Mouse (Mus musculus) liver, embryonic 13.5 days (tissue): ENCODE measurements at regions not wholly inside any gene's neighbourhood (a gene's known extent, or its start where the extent isn't known, plus 50 kb on each side); places are given as distances from the start of the nearest gene placed in this dataset.

Experiments used
- ATAC-seq: fragments of 200-750 bp; cut with Nextera tagmentation; 2 replicates; pipeline ENCODE4 v1.8.0; 2017; ENCODE audit warnings: low read depth, mild to moderate bottlenecking, moderate number of reproducible peaks, moderate library complexity
- DNase-seq: peaks from one replicate; pipeline ENCODE4 v3.0.0; 2022
- H3K27ac ChIP-seq: fragments of 300-500 bp; sonication (generic); 2 replicates; pipeline ENCODE4 v1.5.1; 2015; ENCODE audit warnings: moderate library complexity, mild to moderate bottlenecking, inconsistent platforms
- H3K27me3 ChIP-seq: fragments of 300-500 bp; sonication (generic); 2 replicates; pipeline ENCODE4 v1.6.1; 2015; ENCODE audit warnings: mild to moderate bottlenecking, inconsistent platforms
- H3K36me3 ChIP-seq: fragments of 300-500 bp; sonication (generic); 2 replicates; pipeline ENCODE4 v1.6.1; 2015; ENCODE audit warnings: mild to moderate bottlenecking, inconsistent platforms
- H3K4me1 ChIP-seq: fragments of 300-500 bp; sonication (generic); replicated peaks from 2 replicates; pipeline ENCODE4 v1.6.1; 2015; ENCODE audit warnings: inconsistent platforms
- H3K4me2 ChIP-seq: fragments of 300-500 bp; sonication (generic); 2 replicates; pipeline ENCODE4 v1.6.1; 2015; ENCODE audit warnings: inconsistent platforms, mild to moderate bottlenecking, moderate library complexity
- H3K4me3 ChIP-seq: fragments of 300-500 bp; sonication (generic); replicated peaks from 2 replicates; pipeline ENCODE4 v1.5.1; 2015; ENCODE audit warnings: mild to moderate bottlenecking, inconsistent platforms
- H3K9ac ChIP-seq: fragments of 300-500 bp; sonication (generic); 2 replicates; pipeline ENCODE4 v1.6.1; 2015; ENCODE audit warnings: mild to moderate bottlenecking, inconsistent platforms
- H3K9me3 ChIP-seq: fragments of 300-500 bp; sonication (generic); replicated peaks from 2 replicates; pipeline ENCODE4 v1.6.1; 2016; ENCODE audit warnings: inconsistent platforms
- WGBS: fragments of 180-500 bp; shearing (Covaris S2); methylation state at CpG from one replicate; pipeline ENCODE4 v1.1.7; 2015; ENCODE audit not compliant: insufficient replicate concordance; 5-methylcytosine and 5-hydroxymethylcytosine counted together

DNA sequence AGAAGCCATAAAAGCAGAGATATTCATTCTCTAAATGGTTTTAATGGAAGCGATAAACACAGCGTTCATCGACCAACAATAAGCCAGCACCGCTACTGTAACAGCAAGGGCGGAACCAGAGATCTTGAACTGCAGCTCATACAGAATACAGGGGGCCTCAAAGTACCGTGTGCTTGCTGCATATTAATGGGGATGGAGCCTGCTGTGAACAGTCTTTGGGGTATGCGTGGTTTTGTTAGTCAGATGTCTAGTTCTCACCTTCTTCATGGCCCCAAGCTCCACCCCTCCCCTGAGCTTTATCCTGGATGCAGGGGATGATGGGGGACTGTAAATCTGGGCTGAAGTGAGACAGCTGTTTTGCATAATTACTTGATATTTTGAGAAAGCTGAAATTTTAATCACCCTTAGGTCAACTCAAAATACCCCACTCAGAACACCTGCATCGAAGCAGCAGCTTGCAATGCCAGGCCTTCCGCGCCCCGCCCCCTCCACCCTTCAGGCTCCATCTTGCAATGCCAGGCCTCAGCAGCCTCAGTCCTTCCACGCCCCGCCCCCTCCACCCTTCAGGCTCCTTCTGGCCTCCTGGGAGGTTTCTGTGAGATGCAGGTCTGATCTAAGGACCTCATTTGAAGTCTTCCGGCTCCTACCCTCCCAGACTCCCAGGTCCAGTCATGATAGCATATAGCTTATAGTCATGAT is 73.5 kb upstream of the Tspan5 start:
- no peaks in the 10 kb centered on the region for H3K27me3 ChIP-seq
- no peaks in the 10 kb centered on the region for H3K4me1 ChIP-seq
- H3K4me3 ChIP-seq, result no peak overlapping the region
- H3K27ac ChIP-seq, result no peak overlapping the region
- ATAC-seq (no peak), DNase-seq (no peak)
- no peaks in the 10 kb centered on the region for H3K36me3 ChIP-seq
- H3K4me2 ChIP-seq, result no peak overlapping the region
- 76% methylated on average over 14 of the region's 14 CpGs for WGBS
- H3K9ac ChIP-seq, result no peak overlapping the region
- 0 out of 2 replicates have a peak, but pooled peaks cover 4% of the 10 kb centered on the region for H3K9me3 ChIP-seq

DNA sequence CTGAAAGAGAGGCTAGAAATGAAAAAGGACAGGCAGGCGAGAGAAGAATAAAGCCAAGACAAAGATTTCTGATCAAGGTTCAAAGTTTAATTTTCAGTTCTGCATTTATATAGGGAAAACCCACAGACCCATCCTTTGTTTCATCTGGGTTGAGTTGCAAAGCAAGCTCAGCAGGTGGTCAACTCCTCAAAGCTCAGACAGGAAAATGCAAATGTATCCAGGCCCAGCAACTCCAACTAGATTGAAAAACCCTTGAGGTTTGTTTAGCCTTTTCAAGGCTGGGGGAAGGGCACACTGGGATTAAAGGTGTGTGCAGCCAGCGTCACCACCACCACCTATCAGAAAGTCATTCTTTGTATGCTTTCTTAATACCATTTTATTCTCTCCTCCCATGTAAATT is 66.1 kb upstream of the Tspan5 start:
- ATAC-seq, result no peak
- H3K4me2 ChIP-seq, result no peak overlapping the region
- no peaks in the 10 kb centered on the region for H3K27me3 ChIP-seq
- H3K27ac ChIP-seq, result no peak overlapping the region
- no peaks in the 10 kb centered on the region for H3K9me3 ChIP-seq
- H3K4me3 ChIP-seq, result no peak overlapping the region
- H3K36me3 ChIP-seq, result no peaks in the 10 kb centered on the region
- 48% methylated on average over 2 of the region's 2 CpGs for WGBS
- no peak for DNase-seq
- H3K4me1 ChIP-seq, result no peaks in the 10 kb centered on the region
- no peak overlapping the region for H3K9ac ChIP-seq

DNA sequence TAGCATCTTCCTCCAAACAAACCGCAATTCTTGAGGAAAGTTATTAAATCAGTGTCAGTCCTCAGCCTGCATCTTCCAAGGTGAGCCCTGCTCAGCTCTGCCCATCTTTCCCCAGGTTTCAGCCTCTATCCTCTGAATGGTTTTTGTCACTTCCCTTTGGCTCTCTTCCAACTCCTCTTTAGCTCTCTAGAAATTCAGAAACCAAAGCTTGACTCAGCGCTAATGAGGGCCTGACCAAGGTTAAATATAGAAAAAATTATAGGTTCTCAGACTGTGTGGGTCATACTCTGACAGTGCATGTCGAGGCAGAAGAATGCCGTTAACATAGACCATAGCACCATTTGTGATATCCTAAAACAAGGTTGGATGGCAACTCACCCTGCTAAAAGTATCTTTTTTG is 63.6 kb upstream of the Tspan5 start:
- Histone ChIP-seq H3K4me2 (no peak overlapping the region), H3K4me3 (no peak overlapping the region), H3K9me3 (no peaks in the 10 kb centered on the region), H3K27ac (no peak overlapping the region), H3K36me3 (no peaks in the 10 kb centered on the region), H3K9ac (no peak overlapping the region), H3K27me3 (no peaks in the 10 kb centered on the region), H3K4me1 (no peaks in the 10 kb centered on the region)
- WGBS, result 60% methylated on average over 4 of the region's 4 CpGs
- DNase-seq (no peak), ATAC-seq (no peak)

DNA sequence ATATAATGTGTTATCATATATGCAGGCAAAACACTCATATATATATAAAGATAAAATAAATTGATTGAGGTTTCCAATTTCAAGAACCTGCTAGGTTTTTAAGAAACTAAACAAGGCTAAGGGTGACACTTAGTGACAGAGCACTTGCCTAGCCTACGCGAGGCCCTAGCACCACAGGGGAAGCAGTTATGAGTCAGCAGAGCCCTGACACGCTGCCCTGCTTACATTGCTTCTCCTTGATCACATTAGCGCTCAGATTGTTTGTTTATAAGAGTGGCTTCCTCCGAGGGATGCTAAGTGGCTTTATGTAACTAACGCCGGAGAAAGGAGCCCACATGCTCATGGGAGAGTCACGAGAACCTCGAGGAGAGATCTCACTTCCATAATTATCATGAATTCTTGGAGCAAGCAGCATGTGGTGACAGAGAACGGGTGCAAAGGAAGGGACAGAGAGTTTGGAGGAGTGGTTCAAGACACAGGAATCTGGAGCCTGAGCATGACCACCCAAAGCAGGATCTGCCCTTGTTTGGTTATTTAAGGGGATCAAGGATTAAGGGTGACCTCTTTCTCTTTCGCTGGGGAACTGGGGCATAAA is 55.3 kb upstream of the Tspan5 start:
- 34% methylated on average over 11 of the region's 11 CpGs for WGBS
- Histone ChIP-seq H3K4me1 (no peaks in the 10 kb centered on the region), H3K27ac (no peak overlapping the region), H3K36me3 (no peaks in the 10 kb centered on the region), H3K9ac (no peak overlapping the region), H3K27me3 (no peaks in the 10 kb centered on the region), H3K4me2 (no peak overlapping the region), H3K9me3 (no peaks in the 10 kb centered on the region), H3K4me3 (no peak overlapping the region)
- no peak for DNase-seq
- no peak for ATAC-seq

DNA sequence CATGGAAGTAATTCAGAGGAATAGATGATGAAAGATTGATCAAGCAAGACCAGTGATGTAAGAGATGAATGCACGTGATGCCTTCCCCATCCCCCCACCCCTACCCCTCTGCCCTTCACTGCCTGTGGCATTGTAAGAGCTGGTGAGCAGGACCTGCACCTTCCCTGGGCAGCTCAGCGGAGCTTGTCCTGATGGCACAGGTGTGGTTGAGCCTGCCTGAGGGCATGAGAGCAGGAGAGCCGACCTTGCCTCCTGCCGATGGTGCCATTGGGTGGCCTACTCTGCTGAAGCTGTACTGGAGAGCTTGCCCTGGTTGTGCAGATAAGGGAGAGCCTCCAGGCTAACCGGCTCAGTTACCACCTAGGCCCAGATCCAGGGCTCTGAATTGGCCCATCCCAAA is 53.4 kb upstream of the Tspan5 start:
- no peaks in the 10 kb centered on the region for H3K27me3 ChIP-seq
- H3K4me1 ChIP-seq, result no peaks in the 10 kb centered on the region
- H3K27ac ChIP-seq, result no peak overlapping the region
- no peaks in the 10 kb centered on the region for H3K36me3 ChIP-seq
- ATAC-seq, result no peak
- no peaks in the 10 kb centered on the region for H3K9me3 ChIP-seq
- WGBS, result 60% methylated on average over 5 of the region's 5 CpGs
- H3K4me2 ChIP-seq, result no peak overlapping the region
- H3K4me3 ChIP-seq, result no peak overlapping the region
- no peak overlapping the region for H3K9ac ChIP-seq
- DNase-seq, result no peak
